Mouse (Mus musculus): ENCODE results near the gene Maz. TPM values are rescaled to one million over a fixed set of nuclear protein-coding genes. Genes with fewer than 3 reads are reported as not detected.

Maz gene
- polyA plus RNA-seq, 1 experiment from 2014 or later, result 60.4 TPM

GRCm38 (mm10) chr7:127003620-127004019, 23.2 kb downstream of the Maz start:
- 88% methylated on average over 5 of the region's 5 CpGs for WGBS
- Histone ChIP-seq H3K4me3 (no peak overlapping the region), H3K27me3 (replicated peaks) (no peaks in the 10 kb centered on the region), H3K9ac (no peak overlapping the region), H3K4me2 (no peak overlapping the region), H3K4me1 (replicated peaks) (peaks cover 6% of the 10 kb centered on the region), H3K27ac (ENCODE audit: poor library complexity, severe bottlenecking) (no peak overlapping the region), H3K9me3 (replicated peaks) (no peaks in the 10 kb centered on the region), H3K36me3 (no peaks in the 10 kb centered on the region)
- no peak for ATAC-seq (ENCODE audit: insufficient number of reproducible peaks, low FRiP score)

- no peaks in the 10 kb centered on the region for H3K4me1 ChIP-seq (replicated peaks)
- ATAC-seq (ENCODE audit: insufficient number of reproducible peaks, low FRiP score), result no peak
- no peak overlapping the region for H3K4me2 ChIP-seq
- no peak overlapping the region for H3K9ac ChIP-seq
- H3K4me3 ChIP-seq, result no peak overlapping the region
- WGBS, result 67% methylated on average over 10 of the region's 10 CpGs
- H3K9me3 ChIP-seq (replicated peaks), result 0 out of 2 replicates have a peak, but pooled peaks cover 4% of the 10 kb centered on the region
- no peak overlapping the region for H3K27ac ChIP-seq (ENCODE audit: poor library complexity, severe bottlenecking)
- H3K36me3 ChIP-seq, result peaks cover 12% of the 10 kb centered on the region
- H3K27me3 ChIP-seq (replicated peaks), result no peaks in the 10 kb centered on the region
These were observed 27.3 kb downstream of the Maz start for GRCm38 (mm10) chr7:126999568-126999967.

GRCm38 (mm10) chr7:126996449-126996848, 30.4 kb downstream of the Maz start:
- Histone ChIP-seq H3K4me3 (no peak overlapping the region), H3K4me2 (no peak overlapping the region), H3K9me3 (replicated peaks) (0 out of 2 replicates have a peak, but pooled peaks cover 4% of the 10 kb centered on the region), H3K4me1 (replicated peaks) (no peaks in the 10 kb centered on the region), H3K27ac (ENCODE audit: poor library complexity, severe bottlenecking) (no peak overlapping the region), H3K9ac (no peak overlapping the region), H3K27me3 (replicated peaks) (no peaks in the 10 kb centered on the region), H3K36me3 (peaks cover 12% of the 10 kb centered on the region)
- 77% methylated on average over 4 of the region's 4 CpGs for WGBS
- no peak for ATAC-seq (ENCODE audit: insufficient number of reproducible peaks, low FRiP score)

GRCm38 (mm10) chr7:126988816-126989215, 38.0 kb downstream of the Maz start:
- Histone ChIP-seq H3K27me3 (replicated peaks) (0 out of 2 replicates have a peak, but pooled peaks cover 4% of the 10 kb centered on the region), H3K36me3 (no peaks in the 10 kb centered on the region), H3K27ac (ENCODE audit: poor library complexity, severe bottlenecking) (no peak overlapping the region), H3K4me3 (no peak overlapping the region), H3K4me2 (no peak overlapping the region), H3K4me1 (replicated peaks) (no peaks in the 10 kb centered on the region), H3K9ac (no peak overlapping the region), H3K9me3 (replicated peaks) (no peaks in the 10 kb centered on the region)
- ATAC-seq (ENCODE audit: insufficient number of reproducible peaks, low FRiP score), result no peak
- WGBS, result 70% methylated on average over 8 of the region's 8 CpGs

- H3K4me2 ChIP-seq, result no peak overlapping the region
- H3K36me3 ChIP-seq, result peaks cover 2% of the 10 kb centered on the region; the same call in 1 of the 2 replicates
- H3K27ac ChIP-seq (ENCODE audit: poor library complexity, severe bottlenecking), result no peak overlapping the region
- ATAC-seq (ENCODE audit: insufficient number of reproducible peaks, low FRiP score), result no peak; the same call in 1 of the 2 replicates
- no peak overlapping the region for H3K4me3 ChIP-seq
- H3K9ac ChIP-seq, result no peak overlapping the region
- H3K4me1 ChIP-seq (replicated peaks), result no peaks in the 10 kb centered on the region
- WGBS, result 42% methylated on average over 9 of the region's 9 CpGs
- H3K9me3 ChIP-seq (replicated peaks), result no peaks in the 10 kb centered on the region
- 0 out of 2 replicates have a peak, but pooled peaks cover 4% of the 10 kb centered on the region for H3K27me3 ChIP-seq (replicated peaks)
These were observed 40.5 kb downstream of the Maz start for GRCm38 (mm10) chr7:126986319-126986718.

GRCm38 (mm10) chr7:126984667-126985444, 42.0 kb downstream of the Maz start:
- Histone ChIP-seq H3K9me3 (replicated peaks) (no peaks in the 10 kb centered on the region), H3K27ac (ENCODE audit: poor library complexity, severe bottlenecking) (no peak overlapping the region), H3K9ac (no peak overlapping the region), H3K4me3 (no peak overlapping the region), H3K36me3 (peaks cover 15% of the 10 kb centered on the region), H3K27me3 (replicated peaks) (0 out of 2 replicates have a peak, but pooled peaks cover 4% of the 10 kb centered on the region), H3K4me2 (no peak overlapping the region), H3K4me1 (replicated peaks) (no peaks in the 10 kb centered on the region)
- no peak for ATAC-seq (ENCODE audit: insufficient number of reproducible peaks, low FRiP score)
- 36% methylated on average over 10 of the region's 10 CpGs for WGBS

GRCm38 (mm10) chr7:126983113-126983512, 43.7 kb downstream of the Maz start:
- Histone ChIP-seq H3K9me3 (replicated peaks) (no peaks in the 10 kb centered on the region), H3K4me2 (no peak overlapping the region), H3K36me3 (peaks cover 32% of the 10 kb centered on the region), H3K27me3 (replicated peaks) (0 out of 2 replicates have a peak, but pooled peaks cover 4% of the 10 kb centered on the region), H3K9ac (no peak overlapping the region), H3K4me3 (no peak overlapping the region), H3K27ac (ENCODE audit: poor library complexity, severe bottlenecking) (no peak overlapping the region), H3K4me1 (replicated peaks) (no peaks in the 10 kb centered on the region)
- WGBS, result 80% methylated on average over 7 of the region's 7 CpGs
- ATAC-seq (ENCODE audit: insufficient number of reproducible peaks, low FRiP score), result no peak

GRCm38 (mm10) chr7:126982054-126982453, 44.8 kb downstream of the Maz start:
- WGBS, result 71% methylated on average over 4 of the region's 4 CpGs
- Histone ChIP-seq H3K4me1 (replicated peaks) (peaks cover 3% of the 10 kb centered on the region), H3K27me3 (replicated peaks) (0 out of 2 replicates have a peak, but pooled peaks cover under 1% of the 10 kb centered on the region), H3K27ac (ENCODE audit: poor library complexity, severe bottlenecking) (no peak overlapping the region), H3K9me3 (replicated peaks) (no peaks in the 10 kb centered on the region), H3K36me3 (peaks cover 35% of the 10 kb centered on the region), H3K4me3 (no peak overlapping the region), H3K9ac (no peak overlapping the region), H3K4me2 (no peak overlapping the region)
- ATAC-seq (ENCODE audit: insufficient number of reproducible peaks, low FRiP score), result no peak

- no peak overlapping the region for H3K27ac ChIP-seq (ENCODE audit: poor library complexity, severe bottlenecking)
These were observed 45.2 kb downstream of the Maz start for GRCm38 (mm10) chr7:126981601-126982000.

GRCm38 (mm10) chr7:126978841-126979240, 48.0 kb downstream of the Maz start:
- no peak overlapping the region for H3K4me3 ChIP-seq
- H3K4me2 ChIP-seq, result no peak overlapping the region
- ATAC-seq (ENCODE audit: insufficient number of reproducible peaks, low FRiP score), result no peak
- no peaks in the 10 kb centered on the region for H3K9me3 ChIP-seq (replicated peaks)
- WGBS, result 90% methylated on average over 6 of the region's 6 CpGs
- H3K27me3 ChIP-seq (replicated peaks), result no peaks in the 10 kb centered on the region
- peaks cover 35% of the 10 kb centered on the region for H3K36me3 ChIP-seq
- H3K4me1 ChIP-seq (replicated peaks), result peaks cover 10% of the 10 kb centered on the region
- no peak overlapping the region for H3K27ac ChIP-seq (ENCODE audit: poor library complexity, severe bottlenecking)
- no peak overlapping the region for H3K9ac ChIP-seq

More at GRCm38 (mm10) chr7:126981601-126982000, 45.2 kb downstream of the Maz start:
- H3K4me2 ChIP-seq, result no peak overlapping the region
- H3K27me3 ChIP-seq (replicated peaks), result no peaks in the 10 kb centered on the region
- WGBS, result 73% methylated on average over 2 of the region's 2 CpGs
- H3K4me1 ChIP-seq (replicated peaks), result peaks cover 6% of the 10 kb centered on the region
- no peak overlapping the region for H3K4me3 ChIP-seq
- peaks cover 35% of the 10 kb centered on the region for H3K36me3 ChIP-seq
- H3K9ac ChIP-seq, result no peak overlapping the region
- no peak for ATAC-seq (ENCODE audit: insufficient number of reproducible peaks, low FRiP score)
- no peaks in the 10 kb centered on the region for H3K9me3 ChIP-seq (replicated peaks)

GRCm38 (mm10) chr7:126976878-126977459, 49.9 kb downstream of the Maz start:
- Histone ChIP-seq H3K36me3 (peaks cover 35% of the 10 kb centered on the region), H3K9ac (peak overlapping the region; percentile 93), H3K4me2 (peak overlapping the region; percentile 83), H3K27ac (ENCODE audit: poor library complexity, severe bottlenecking) (peak overlapping the region; percentile 86), H3K9me3 (replicated peaks) (no peaks in the 10 kb centered on the region), H3K27me3 (replicated peaks) (no peaks in the 10 kb centered on the region), H3K4me1 (replicated peaks) (peaks cover 10% of the 10 kb centered on the region), H3K4me3 (peak overlapping the region; percentile 85)
- 22% methylated on average over 14 of the region's 14 CpGs for WGBS
- ATAC-seq (ENCODE audit: insufficient number of reproducible peaks, low FRiP score), result no peak

Measured in heart, embryonic 12.5 days (tissue).